Mouse (Mus musculus) heart, postnatal 0 days (tissue): ENCODE measurements around the gene Plcb3.

Experiments
- CTCF ChIP-seq: IDR thresholded peaks from 2 replicates; pipeline ENCODE4 v1.5.1; 2016; ENCODE audit warnings: antibody characterized with exemption, control low read depth, low read depth
- EP300 ChIP-seq: IDR thresholded peaks from 2 replicates; pipeline ENCODE4 v1.6.1; 2016; ENCODE audit warnings: antibody characterized with exemption, low read depth

- TF ChIP-seq CTCF (no peak), EP300 (no peak)
Observed at GRCm38 (mm10) chr19:6911101-6912074, 64.9 kb downstream of the Plcb3 start.
